Mouse (Mus musculus) spleen, adult 2 months (tissue): ENCODE data around the gene Ehd2.

ENCODE experiments used
- CTCF ChIP-seq: fragments of 200-500 bp; IDR thresholded peaks from 2 replicates; pipeline ENCODE4 v1.5.1; 2011; ENCODE audit warnings: mild to moderate bottlenecking, inconsistent platforms; ENCODE audit not compliant: insufficient read depth, insufficient read length, insufficient replicate concordance; ENCODE audit errors: extremely low read depth
- POLR2A ChIP-seq: fragments of 200-500 bp; IDR thresholded peaks from 2 replicates; pipeline ENCODE4 v1.6.1; 2011; ENCODE audit warnings: low read depth, low read length, inconsistent platforms

- TF ChIP-seq CTCF (no peak), POLR2A (no peak)
Measured at GRCm38 (mm10) chr7:15962311-15963288, 4.8 kb downstream of the Ehd2 start.
